Mouse (Mus musculus) kidney, adult 9 months (tissue): ENCODE measurements at regions not wholly inside any gene's neighbourhood (a gene's known extent, or its start where the extent isn't known, plus 50 kb on each side); places are given as distances from the start of the nearest gene placed in this dataset.
A peak's percentile ranks its signal among the peaks of the same experiment; 100 is the strongest.

Experiments used
- DNase-seq: peaks from one replicate; pipeline ENCODE4 v3.0.0; 2022

DNA sequence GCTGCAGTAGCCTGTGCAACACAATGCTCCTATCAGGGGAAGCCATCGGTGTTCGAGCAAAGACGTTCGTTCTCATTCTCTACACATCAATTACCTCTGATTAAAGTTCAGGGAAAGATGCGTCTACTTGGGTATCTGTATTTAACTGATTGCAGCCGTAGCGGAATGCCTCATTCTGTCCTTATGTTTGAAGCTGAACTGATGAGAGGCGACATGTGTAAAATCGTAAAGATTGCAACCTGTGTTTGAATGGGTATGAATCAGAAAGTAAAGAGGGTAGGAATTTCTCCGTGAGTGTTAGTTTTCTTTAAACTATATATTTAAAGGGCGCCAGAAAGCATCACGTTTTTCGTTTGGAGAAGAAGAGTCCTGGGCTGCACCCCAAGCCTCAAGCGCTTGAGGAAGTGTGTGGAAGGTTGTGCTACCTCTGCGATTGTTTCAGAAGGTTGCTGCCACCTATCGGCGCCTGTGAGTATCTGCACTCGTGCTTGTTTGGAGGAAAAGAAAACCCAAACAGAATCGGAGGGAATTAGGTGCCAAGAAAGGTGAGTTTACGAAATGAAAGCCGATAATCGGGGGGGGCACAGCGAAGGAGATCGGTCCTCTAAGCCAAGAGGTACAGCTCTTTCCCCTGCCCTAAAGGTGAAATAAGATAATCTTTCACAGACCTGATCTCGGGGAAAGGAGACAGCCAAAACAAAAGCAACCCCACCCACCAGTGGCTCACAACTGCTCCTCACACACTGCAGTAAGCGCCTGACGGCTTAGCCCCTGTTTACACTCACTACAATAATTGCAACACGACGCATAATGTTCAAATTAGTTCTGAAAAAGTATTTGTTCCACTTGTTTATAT, 346.4 kb upstream of the Prkcq start:
- DNase-seq, result peak; percentile 51

DNA sequence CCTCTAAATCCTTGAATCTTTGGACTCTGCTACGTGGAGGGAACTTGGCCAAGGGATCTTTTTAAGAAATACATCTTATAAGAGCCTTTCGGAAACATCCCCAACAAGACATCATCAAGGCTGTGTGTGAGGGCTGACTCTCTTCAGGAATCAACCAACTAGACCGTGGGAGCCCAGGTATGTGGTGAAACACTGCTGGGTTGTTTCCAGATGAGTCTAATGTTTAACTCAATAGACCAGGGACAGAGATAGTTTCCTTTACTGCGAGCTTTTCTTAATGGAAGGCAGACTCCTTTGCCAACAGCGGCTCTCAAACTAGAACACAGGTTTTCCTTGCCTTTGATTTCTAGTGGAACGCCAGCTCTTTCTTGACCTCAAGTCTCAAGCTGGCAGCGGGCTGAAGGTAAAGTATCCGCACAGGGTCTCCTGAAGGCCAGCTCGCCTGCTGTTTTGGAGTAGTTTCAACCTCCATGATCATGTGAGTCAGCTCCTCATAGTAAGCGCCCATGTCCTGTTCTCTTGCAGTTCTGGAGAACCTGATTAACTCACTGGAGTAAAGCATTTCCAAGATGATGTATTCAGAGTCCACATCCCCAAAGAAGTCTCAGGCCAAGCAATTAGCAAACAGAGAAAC, 345.7 kb upstream of the Prkcq start:
- peak; percentile 72 for DNase-seq

- DNase-seq, result no peak
Measured at GRCm38 (mm10) chr2:10839976-10840375, 331.9 kb upstream of the Prkcq start.

DNA sequence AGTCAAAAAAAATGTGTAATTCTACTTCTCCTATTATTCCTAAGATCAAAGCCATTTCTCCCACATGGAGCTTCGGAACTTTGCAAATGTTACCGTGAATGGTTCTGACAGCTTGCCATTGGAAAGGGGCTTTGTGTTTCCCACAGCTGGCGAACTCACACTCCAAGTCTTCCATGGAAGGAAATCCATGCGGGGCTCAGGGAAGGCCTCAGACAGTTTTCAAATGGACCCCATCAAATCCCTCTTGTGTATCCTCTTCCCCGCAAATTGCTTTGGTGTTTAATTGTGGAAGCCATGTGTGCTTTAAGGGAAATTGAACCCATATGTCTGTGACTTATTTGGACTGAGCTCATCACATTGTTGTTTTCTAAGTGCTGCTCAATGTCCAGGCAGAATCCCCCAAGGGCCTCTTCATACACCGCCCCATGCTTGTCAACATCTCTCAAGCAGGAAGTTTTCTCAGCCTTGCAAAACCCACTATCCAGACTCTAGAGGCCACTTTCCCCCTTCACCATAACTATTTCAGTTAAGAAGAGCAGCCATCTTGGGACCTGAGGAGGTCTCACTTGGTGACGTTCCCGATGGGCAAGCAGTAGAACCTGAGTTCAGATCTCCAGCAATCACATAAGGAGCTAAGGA, 310.1 kb upstream of the Prkcq start:
- no peak for DNase-seq

DNA sequence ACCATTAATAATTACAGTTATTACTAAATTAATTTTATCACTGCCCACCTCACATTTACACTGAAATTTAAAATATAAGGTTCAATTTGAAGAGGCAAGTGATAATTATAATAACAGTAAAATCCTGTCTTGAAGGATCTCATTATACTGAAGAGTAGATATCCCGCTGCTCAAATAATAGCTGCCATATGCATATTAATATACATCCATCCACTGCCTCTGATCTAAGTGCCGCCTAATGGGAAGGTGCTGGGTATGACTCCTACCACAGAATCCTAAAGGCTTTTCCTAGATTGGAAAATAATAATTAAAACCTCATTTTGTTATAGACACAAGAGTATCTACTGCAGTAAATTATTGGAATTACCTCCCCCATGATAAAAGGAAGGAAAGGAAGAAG, 307.5 kb upstream of the Prkcq start:
- no peak for DNase-seq

DNA sequence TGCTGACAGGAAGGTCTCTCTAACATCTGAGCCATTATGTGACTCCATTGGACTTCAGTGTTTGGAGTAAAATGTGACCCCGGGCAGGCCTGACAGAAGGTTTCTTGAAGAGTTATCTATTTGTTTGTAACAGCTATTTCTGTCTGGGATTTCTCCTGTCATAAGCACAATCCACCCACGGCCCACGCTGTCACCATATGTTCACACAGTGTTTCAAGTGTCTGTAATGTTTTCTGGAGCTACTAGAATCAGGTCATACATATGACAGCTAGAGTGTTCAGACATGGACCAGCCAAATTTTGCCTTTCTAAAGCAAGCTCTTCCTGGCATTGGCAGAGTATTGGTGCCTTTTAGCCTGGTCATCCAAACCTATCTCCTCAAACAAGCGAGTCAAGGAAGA, 297.6 kb upstream of the Prkcq start:
- no peak for DNase-seq

- DNase-seq, result no peak
Measured at GRCm38 (mm10) chr2:10901926-10902325, 270.0 kb upstream of the Prkcq start.

GRCm38 (mm10) chr2:10919955-10920354, 252.0 kb upstream of the Prkcq start:
- no peak for DNase-seq

DNA sequence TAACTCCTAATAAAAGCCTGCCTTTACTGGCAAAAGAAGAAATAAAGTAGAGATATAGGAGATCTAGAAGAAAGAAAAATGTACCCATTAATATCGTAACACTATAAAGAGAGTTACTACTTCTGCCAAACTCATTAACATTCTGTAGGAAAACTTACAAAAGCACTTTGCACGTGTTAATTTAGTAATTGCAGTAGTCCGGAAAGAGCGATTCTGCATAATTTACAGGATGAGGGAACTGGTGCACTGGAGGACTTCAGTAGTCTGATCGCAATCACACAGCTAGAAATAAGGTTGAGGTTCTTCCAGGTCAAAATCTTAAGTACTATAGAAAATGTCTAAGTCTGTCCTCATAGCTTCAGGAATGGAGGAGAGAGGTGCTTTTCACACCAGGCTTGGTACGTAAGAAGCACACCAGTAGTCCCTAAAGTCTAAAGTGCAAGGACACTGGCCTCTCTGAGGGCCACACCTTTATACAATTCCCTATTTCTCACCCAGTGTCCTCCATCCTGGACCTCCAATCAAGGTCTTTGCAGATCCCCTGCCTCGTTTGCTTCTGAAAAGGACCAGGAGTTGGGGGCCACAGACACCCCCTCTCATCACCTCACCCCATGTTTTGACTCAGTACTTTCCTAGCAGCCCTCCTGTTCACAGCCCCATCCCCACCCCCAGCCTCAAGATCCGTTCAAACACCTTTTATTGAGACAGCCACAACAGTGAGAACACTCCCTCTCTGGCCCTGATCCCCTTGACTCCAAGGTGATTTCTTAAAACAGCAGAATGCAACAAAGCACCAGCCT, 251.0 kb upstream of the Prkcq start:
- DNase-seq, result no peak

GRCm38 (mm10) chr2:10921486-10922450, 250.1 kb upstream of the Prkcq start:
- no peak for DNase-seq

- no peak for DNase-seq
Measured at GRCm38 (mm10) chr2:10923984-10924383, 247.9 kb upstream of the Prkcq start.

GRCm38 (mm10) chr2:10925361-10925760, 246.5 kb upstream of the Prkcq start:
- DNase-seq, result peak; percentile 4

GRCm38 (mm10) chr2:10937405-10937804, 234.5 kb upstream of the Prkcq start:
- peak; percentile 2 for DNase-seq

- DNase-seq, result no peak
Measured at GRCm38 (mm10) chr2:10965224-10965623, 206.7 kb upstream of the Prkcq start.

- DNase-seq, result peak; percentile 73
Measured at GRCm38 (mm10) chr2:10966891-10967290, 205.0 kb upstream of the Prkcq start.

- DNase-seq, result no peak
Measured at GRCm38 (mm10) chr2:10969111-10969689, 202.7 kb upstream of the Prkcq start.

GRCm38 (mm10) chr2:10972051-10972450, 199.9 kb upstream of the Prkcq start:
- no peak for DNase-seq

- peak; percentile 9 for DNase-seq
Measured at GRCm38 (mm10) chr2:10978772-10979171, 193.1 kb upstream of the Prkcq start.

GRCm38 (mm10) chr2:10986101-10986500, 185.8 kb upstream of the Prkcq start:
- DNase-seq, result no peak

GRCm38 (mm10) chr2:10990043-10990728, 181.7 kb upstream of the Prkcq start:
- DNase-seq, result no peak

GRCm38 (mm10) chr2:10998798-10999197, 173.1 kb upstream of the Prkcq start:
- DNase-seq, result no peak
